Mouse (Mus musculus) bone marrow, adult 2 months (tissue): ENCODE measurements around the gene Car12. TPM values are rescaled to one million over a fixed set of nuclear protein-coding genes. Genes with fewer than 3 reads are reported as not detected.
"Not testable (repeated sequence)": the region's sequence is repeated elsewhere in the genome, so short reads cannot be mapped to it uniquely, and the experiment has no call there.

Source experiments
- H3K27ac ChIP-seq: fragments of 200-500 bp; 2 replicates; pipeline ENCODE4 v1.5.1; 2012; ENCODE audit warnings: low read depth, mild to moderate bottlenecking, control low read depth, inconsistent platforms, low read length; ENCODE audit not compliant: control insufficient read depth, poor library complexity, insufficient read depth
- H3K4me1 ChIP-seq: fragments of 200-500 bp; 2 replicates; pipeline ENCODE4 v1.6.1; 2011; ENCODE audit warnings: low read length; ENCODE audit not compliant: control insufficient read depth, insufficient read depth
- H3K4me3 ChIP-seq: fragments of 200-500 bp; replicated peaks from 2 replicates; pipeline ENCODE3; 2011; ENCODE audit warnings: mild to moderate bottlenecking, low read depth, low read length, control low read depth; ENCODE audit not compliant: control insufficient read depth
- CTCF ChIP-seq: fragments of 200-500 bp; IDR thresholded peaks from 2 replicates; pipeline ENCODE4 v1.5.1; 2011; ENCODE audit warnings: low read length, control low read depth; ENCODE audit not compliant: control insufficient read depth, insufficient read depth
- POLR2A ChIP-seq: fragments of 200-500 bp; IDR thresholded peaks from 2 replicates; pipeline ENCODE4 v1.6.1; 2011; ENCODE audit warnings: low read depth, mild to moderate bottlenecking, control low read depth, low read length, borderline replicate concordance; ENCODE audit not compliant: control insufficient read depth
- WGBS: fragments of 180-500 bp; shearing (Covaris S2); methylation state at CpG from one replicate; pipeline ENCODE4 v1.1.7; 2018; 5-methylcytosine and 5-hydroxymethylcytosine counted together
- polyA plus RNA-seq: library from polyadenylated mRNA; stranded (reverse); fragments of >200 nt; gene quantifications from 2 replicates; pipeline ENCODE4 v1.2.4, GENCODE M21; 2011; ENCODE audit warnings: low replicate concordance; ENCODE audit not compliant: missing spikeins, insufficient read depth, insufficient read length

Car12 gene
- polyA plus RNA-seq, 1 experiment: 0.95 TPM

DNA sequence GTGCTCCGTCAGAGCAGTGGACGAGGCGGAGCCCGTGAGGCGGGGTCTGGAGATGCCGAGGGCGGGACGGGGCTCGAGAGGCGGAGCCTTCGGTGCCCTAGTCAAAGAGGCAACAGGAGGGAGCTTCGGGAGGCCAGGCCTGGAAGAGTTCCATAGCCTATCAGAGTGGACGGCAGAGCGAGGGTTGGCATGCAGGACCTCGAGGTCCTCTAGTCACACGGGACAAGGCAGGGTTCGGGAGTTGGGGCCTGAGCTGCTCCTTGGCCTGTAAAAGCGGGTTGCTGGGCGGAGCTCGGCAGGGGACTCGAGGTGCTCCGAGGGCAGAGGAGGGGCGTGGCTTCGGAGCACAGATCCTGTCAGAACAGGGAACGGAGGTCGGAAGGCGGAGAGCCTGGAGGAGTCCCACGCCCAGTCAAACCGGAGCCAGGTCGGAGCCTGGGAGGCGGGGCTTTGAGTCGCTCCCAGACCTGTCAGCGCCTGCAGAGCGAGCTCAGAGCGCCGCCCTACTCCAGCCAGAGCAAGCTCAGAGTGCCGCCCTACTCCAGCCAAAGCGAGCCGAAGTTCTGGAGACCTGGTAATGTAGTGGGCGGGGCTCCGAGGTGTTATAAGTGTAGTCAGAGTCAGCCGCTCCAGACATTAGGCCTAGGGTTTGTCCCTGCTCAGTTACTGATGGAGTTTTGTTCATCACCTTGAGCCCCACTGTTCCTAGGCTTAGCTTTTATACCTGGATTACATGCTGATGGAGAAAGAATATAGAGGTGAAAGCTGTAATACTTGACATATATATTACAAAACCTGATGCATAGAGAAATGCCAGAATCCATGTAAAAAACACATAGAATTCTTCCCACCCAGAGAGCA lies 82.2 kb downstream of the Car12 start, which contains the start of gene Aph1b:
Gene Aph1b, minus strand, starts transcription at position 27 of the 861 bp plus-strand sequence.
- Histone ChIP-seq H3K4me1 (no peaks in the 10 kb centered on the region; the same call in 1 of the 2 replicates), H3K27ac (peak within 1 kb of the TSS; percentile 95), H3K4me3 (peak within 1 kb of the TSS; percentile 95)
- under 1% methylated on average over 42 of the region's 42 CpGs for WGBS
- peak; percentile 26; the same call in 1 of the 2 replicates for TF ChIP-seq POLR2A
- TF ChIP-seq CTCF: no peak

DNA sequence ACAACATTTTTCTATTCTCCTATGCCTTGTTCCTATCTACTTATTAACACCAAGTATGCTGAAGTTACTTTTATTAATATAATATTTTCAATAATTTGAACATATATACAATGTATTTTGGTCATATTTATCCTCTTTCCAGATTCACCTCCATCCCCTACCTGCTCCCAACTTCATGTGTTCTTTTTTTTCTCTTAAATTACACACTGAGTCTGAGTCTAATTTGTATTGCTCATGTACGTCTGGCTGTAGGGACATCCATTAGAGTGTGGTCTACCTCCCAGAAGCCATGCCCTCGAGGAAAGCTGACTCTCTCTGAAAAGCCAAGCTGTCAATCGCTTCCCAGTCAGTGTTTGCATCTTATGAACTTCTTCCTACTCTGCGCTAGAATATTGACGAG lies 83.3 kb downstream of the Car12 start, which contains the start of gene Gm10647:
Gene Gm10647, plus strand, starts transcription at position 301 of the 400 bp plus-strand sequence.
- Histone ChIP-seq H3K4me3 (peak within 1 kb of the TSS; percentile 95), H3K27ac (peak within 1 kb of the TSS; percentile 95), H3K4me1 (no peaks in the 10 kb centered on the region; the same call in 1 of the 2 replicates)
- TF ChIP-seq POLR2A (no peak), CTCF (no peak)
- 81% methylated on average over 5 of the region's 5 CpGs for whole genome bisulfite sequencing

DNA sequence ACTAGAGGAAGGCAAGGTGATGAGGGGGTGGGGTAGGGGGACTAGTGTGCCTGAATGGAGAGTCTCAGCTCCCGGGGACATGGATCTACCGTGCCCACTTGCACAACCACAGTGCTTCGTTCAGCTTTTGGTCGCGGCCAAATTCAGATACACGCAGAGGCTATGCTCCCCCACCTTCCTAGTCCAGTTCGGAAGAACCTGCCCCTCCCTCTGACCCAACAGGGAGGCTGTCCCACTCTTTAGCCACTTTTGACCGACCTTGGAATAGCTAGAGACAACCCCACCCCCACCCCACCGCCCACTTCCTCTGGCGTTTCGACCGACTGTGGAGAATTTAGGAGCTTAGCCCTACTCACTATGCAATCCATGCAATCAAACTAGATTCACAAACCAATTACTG lies 88.5 kb downstream of the Car12 start:
- TF ChIP-seq CTCF (no peak), POLR2A (no peak)
- H3K27ac ChIP-seq: no peak overlapping the region
- no peak overlapping the region for H3K4me3 ChIP-seq
- H3K4me1 ChIP-seq: no peaks in the 10 kb centered on the region; the same call in 1 of the 2 replicates
- WGBS: 50% methylated on average over 12 of the region's 12 CpGs

DNA sequence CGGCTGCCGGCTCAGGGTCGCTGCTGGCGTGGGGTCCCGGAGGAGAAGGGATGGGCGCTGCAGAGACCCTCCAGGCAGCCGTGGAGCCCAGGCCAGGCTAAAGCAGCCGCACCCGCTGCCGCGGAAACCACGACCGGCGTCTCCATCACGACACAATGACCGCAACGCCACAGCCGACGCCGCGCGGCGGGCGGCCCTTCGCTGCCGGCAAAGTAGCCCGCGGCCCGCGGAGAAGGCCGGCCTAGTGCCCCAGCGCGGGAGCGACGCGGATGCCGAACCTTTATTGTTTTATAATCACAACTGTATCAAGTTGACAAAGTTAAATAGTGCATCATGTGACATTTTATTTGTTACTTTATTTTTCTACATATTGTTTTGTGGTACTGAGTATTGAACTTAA lies 92.5 kb downstream of the Car12 start:
- H3K4me1 ChIP-seq, H3K4me3 ChIP-seq: not testable (repeated sequence)

DNA sequence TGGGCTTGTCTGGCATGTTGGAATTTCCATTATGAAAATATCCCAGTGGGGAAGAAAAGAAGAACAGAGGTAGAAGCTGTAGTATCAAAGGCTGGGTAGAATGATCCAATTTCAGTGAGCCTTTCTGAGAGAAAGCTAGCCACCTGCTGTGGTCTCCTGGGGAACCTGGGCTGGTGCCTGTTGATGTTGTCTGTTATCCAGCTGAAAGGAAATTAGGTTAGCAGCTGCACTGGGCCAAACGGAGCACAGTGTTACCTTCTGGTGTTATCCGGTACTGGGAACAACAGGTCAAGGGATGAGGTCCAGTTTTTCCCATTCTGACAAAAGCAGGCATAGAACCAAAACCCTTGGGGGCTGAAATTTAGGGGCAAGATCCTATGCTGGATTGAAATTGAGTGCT lies 99.9 kb downstream of the Car12 start:
- Histone ChIP-seq H3K4me1 (no peaks in the 10 kb centered on the region), H3K27ac (no peak overlapping the region), H3K4me3 (no peak overlapping the region)
- WGBS: 76% methylated on average over 2 of the region's 2 CpGs
- TF ChIP-seq POLR2A: no peak
- TF ChIP-seq CTCF: no peak

More for the DNA sequence above, 92.5 kb downstream of the Car12 start:
- not testable (repeated sequence) for H3K27ac ChIP-seq
- WGBS: 7% methylated on average over 32 of the region's 37 CpGs

Other genes with a start within 250 kb of the Car12 start
- 0.90 TPM in 1 of 2 replicates, not detected in the other for gene Fbxl22, start 199.1 kb upstream of the Car12 start, polyA plus RNA-seq
- 12.8 and 33.3 TPM in 2 replicates for gene Usp3, start 120.5 kb upstream of the Car12 start, polyA plus RNA-seq
- 1.3 and 5.0 TPM in 2 replicates for gene Aph1b, start 81.8 kb downstream of the Car12 start, polyA plus RNA-seq
- gene Gm10647, start 83.4 kb downstream of the Car12 start, polyA plus RNA-seq: 0.50 TPM in 1 of 2 replicates, not detected in the other
- 1.7 and 5.8 TPM in 2 replicates for gene Aph1c, start 121.0 kb downstream of the Car12 start, polyA plus RNA-seq
- gene Rab8b, start 206.0 kb downstream of the Car12 start, polyA plus RNA-seq: 22.5 and 25.3 TPM in 2 replicates
- gene Rps27l, start 232.4 kb downstream of the Car12 start, polyA plus RNA-seq: 99.8 and 183 TPM in 2 replicates